Mouse (Mus musculus) fibroblast of lung, adult 2 months (primary cell): Measurements from ENCODE around the gene Islr2.

ENCODE experiments used
- DNase-seq: peaks from one replicate; pipeline ENCODE4 v3.0.0-alpha.2; 2011; ENCODE audit warnings: low read depth

The Islr2 gene

GRCm38 (mm10) chr9:58220218-58220903, 16.2 kb upstream of the Islr2 start:
- DNase-seq = no peak

DNA sequence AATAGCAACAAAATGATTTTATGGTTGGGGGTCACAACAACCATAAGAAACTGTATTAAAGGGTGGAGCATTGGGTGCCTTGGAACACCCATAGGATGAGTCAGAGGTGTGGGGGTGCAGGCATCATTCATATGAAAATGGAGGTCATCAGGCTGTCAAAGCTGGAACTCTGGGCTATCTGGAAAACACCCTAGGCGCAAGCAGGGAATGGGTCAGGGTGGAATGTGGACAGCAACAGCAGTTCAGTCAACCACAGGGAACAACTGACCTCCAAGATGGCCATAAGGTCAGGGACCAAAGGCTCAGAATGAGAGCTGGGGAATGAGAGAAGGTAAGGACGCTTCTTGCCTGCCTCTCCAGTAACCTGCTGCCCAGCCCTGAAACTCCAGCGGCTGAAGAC, 14.4 kb upstream of the Islr2 start:
- DNase-seq = no peak

DNA sequence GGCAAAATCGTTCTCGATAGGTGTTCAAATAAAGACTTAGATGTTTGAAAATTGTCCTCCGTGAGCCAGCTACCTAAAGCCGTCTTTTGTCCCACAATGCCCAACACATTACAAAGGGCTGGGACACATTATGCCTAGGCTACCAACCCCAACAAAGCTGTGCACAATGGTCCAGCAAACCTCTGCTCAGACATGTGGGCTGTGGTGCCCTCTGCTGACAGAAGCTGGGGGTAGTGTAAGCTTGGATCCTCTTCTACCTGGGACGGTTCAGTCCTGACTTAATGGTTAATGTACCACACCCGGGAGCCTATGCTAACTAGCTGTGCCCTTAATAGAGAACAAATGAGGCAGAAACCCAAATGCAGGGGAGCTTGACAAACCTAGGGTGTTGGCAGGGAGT, 12.3 kb upstream of the Islr2 start:
- DNase-seq = no peak

DNA sequence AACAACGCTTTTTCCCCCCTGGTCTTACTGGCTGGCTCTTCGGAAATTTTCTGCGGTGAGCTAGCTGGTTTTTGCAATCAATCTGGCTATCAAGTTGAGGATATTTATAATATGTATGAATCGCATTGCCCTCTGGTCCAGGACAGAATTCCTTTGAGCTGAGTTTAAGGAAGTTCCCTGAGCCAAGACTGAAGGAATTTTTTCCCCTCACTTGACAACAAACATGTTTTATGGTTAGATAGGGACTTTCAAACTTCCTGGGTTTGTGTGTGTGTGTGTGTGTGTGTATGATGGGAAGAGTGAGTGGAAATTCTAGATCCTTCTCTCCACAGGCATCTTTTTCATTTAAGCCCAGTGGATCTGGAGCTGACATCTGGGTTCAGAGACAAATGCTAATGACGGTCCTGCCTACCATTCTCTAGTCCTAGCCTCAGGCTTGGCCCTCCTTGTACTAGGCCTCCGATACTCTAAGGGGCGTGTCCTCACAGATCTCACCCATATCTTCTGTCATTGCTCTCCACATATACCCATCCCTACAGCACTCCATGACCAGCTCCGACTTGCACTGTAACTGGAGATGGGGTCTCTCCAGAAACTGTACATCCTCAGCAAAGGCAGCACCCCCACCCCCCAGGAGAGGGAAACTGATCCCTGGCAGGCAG, 10.5 kb upstream of the Islr2 start:
- peak; percentile 77 for DNase-seq

DNA sequence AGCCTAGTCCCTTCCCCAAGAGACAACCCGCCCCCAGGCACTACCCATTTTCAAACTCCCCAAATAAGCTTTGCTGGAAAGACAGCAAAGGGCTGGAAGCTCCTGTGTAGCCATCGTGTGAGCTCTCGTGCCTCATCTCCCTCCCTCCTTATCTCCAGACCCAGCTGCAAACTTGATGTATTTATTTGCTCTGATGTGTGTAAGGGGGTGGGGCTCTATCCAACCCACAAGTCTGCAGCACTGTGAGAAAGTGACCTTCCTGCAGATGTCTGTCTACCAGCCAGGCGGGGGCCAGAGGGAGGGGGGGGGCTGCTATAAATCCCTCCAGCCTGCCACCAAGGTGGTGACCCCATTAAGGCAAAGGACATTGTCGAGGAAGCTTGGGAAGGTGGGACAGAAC, 9.7 kb upstream of the Islr2 start:
- DNase-seq = peak; percentile 36

GRCm38 (mm10) chr9:58213377-58213776, 9.3 kb upstream of the Islr2 start:
- DNase-seq = no peak

DNA sequence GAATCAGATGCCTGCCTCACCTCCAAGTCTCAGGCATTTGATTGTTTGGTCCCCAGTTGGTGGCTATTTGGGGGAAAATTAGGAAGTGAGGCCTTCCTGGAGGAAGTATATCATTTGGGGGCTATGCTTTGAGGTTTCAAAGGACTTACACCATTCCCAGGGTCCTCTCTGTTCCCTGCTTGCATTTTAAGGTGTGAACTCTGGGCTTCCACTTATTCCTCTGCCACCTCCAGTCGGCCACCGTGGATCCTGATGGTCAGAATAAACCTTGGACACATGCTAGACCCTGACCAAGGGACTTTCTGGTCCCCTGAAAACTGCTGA, 6.1 kb upstream of the Islr2 start:
- DNase-seq = no peak

DNA sequence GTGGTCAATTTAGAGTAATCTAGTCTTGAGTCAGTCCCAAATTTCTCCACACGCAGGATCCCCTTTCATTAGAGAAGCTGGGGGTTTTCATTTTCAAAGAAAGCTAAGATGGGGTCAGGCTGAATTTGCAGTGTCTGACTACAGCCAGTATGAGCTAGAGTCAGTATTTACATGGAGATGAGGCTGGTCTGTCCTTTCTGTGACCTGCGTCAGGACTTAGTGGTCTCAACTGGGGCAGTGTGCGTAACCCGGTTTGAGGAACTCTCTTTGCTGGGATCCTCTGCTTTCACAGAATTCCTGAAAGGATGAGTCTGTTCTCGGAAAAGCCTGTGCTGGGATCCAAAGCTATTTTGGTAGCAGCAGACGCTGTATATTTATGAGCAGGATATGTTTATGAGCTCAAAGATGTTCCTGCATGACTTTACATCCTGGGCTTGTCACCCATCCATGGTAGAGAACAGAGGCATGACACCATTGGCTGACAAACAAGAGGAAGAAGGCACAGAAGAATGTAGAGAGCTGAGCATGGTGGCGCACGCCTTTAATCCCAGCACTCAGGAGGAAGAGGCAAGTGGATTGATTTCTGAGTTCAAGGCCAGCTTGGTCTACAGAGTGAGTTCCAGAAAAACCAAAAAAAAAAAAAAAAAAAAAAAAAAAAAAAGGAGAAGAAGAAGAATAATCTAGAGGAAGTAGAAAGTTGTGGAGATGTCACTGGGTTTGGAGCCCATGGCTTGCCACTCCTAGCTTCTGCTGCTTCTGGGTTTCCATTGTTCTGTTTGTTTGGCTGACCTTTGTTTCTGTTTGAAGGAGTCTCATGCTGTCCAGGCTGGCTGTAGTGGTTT, 5.6 kb upstream of the Islr2 start:
- no peak for DNase-seq

DNA sequence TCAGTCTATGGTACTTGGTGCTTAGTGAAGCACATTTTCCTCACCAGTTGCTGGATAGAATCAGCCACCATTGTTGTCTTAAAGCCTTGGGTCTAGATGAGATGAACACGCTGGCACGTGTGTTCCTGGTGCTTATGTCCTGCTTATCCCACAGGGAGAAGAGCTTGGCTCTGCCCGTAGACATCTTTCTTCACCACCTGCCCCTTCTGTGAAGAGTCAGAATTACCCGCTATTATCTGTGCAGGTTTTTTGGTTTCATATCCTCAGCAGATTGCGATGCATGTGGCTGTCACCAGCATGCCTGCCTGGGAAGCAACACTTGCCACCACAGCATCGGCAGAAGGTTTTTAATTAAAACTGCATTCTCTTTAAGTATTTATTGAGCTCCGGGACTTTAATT, 1.9 kb upstream of the Islr2 start:
- DNase-seq = no peak

- DNase-seq = peak; percentile 74
Measured at GRCm38 (mm10) chr9:58204448-58205000, 405 bp upstream of the Islr2 start.

DNA sequence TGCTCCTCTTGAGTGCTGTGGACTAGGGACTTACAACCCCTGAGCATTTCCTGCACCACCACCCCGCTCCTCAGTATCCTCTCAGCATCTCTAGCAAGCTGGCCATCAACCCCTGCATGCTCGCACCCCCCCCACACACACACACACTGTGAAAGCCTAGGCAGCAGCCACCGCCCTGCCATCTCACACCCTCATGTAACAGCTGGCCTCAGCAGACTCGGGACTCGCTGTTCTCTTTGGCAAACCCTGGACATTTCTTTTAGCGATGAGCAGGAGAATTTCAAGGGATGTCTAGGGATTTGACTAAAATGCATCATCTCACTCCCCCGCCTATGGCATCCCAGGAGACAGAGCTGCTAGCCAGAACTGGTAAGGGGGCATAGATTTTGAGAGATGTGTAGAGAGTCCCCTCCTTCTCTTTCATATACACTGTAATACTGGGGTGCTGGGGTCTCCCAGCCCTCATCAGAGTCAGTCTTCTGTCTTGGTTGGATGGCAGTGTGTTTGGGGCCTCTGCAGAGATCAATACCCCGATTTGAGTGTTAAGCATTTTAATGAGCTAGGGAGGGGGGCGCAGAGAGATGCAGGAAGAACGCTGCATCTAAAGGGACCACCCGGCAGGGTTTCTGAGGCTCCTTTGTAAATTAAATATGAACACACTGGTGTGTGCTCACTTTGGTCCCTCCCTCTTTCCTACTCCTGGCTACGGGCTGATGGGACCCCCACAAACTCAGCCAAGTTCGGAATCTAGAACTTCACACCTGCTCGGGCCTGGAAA, 1.3 kb downstream of the Islr2 start:
- DNase-seq = no peak

DNA sequence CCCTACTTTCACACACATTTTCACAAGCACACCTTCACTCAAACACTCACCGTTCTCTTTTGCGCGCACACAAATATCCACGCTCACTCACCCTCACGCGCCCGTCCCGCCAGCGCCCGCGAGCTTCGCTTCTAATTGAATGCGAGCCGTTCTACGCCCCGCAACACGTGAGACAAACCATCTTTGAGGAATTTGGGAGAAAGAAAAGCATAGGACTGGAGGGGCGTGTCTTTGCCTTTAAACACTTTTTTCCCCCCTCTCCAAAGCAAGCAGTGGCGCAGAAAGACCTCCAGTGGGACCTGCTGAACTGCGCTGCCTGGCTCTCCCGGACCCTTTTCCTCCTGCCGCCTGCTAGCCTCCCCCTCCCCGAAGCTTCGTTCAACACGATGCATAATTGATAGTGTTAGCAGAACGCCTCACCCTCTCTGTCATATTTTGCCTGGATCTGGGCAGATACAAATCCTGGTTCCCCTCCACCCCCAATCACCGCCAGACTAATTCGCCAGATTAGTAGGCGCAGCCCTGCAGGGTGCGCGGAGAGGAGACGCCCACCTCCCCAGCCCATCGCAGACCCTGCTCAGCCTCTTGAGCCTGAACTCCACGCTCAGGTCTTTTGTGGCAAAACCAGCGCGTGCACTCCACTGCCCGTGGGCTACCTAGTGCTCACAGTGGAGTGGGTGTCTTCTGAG, 2.1 kb downstream of the Islr2 start:
- no peak for DNase-seq

DNA sequence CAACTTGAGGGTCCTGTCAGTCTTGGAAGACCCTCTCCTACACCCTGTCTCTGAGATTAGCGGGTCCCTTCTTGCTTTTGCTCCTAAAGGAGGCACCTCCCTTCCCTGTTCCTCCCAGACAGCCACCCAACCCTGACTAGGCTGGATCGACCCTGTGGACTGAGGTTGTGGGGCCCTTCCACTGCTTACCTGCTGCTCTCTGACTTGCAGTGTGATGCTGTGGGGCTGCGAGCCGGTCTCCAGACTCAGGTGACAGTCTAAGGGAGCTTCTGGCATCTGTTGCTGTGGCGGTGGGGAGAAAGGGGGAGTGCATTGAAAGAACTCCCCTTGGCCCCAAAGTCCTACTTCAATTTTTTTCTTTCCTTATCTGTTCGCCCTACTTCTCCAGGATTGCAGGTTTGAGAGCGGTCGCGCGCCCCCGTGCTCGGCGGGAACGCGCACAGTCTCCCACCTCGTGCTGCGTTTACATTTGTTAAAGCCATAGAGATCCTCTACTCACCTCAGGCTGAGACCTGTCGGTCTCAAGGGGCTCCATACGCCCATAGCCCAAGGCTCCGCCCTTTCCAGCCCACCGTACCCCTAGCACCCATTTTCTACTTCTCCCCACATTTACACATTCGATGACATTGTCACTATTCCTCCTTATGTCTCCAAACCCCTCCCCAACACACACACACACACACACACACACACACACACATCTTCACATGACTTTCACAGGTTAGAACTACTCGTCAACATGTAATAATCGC, 2.9 kb downstream of the Islr2 start:
- DNase-seq = no peak

GRCm38 (mm10) chr9:58200270-58201090, 3.6 kb downstream of the Islr2 start:
- DNase-seq = no peak

DNA sequence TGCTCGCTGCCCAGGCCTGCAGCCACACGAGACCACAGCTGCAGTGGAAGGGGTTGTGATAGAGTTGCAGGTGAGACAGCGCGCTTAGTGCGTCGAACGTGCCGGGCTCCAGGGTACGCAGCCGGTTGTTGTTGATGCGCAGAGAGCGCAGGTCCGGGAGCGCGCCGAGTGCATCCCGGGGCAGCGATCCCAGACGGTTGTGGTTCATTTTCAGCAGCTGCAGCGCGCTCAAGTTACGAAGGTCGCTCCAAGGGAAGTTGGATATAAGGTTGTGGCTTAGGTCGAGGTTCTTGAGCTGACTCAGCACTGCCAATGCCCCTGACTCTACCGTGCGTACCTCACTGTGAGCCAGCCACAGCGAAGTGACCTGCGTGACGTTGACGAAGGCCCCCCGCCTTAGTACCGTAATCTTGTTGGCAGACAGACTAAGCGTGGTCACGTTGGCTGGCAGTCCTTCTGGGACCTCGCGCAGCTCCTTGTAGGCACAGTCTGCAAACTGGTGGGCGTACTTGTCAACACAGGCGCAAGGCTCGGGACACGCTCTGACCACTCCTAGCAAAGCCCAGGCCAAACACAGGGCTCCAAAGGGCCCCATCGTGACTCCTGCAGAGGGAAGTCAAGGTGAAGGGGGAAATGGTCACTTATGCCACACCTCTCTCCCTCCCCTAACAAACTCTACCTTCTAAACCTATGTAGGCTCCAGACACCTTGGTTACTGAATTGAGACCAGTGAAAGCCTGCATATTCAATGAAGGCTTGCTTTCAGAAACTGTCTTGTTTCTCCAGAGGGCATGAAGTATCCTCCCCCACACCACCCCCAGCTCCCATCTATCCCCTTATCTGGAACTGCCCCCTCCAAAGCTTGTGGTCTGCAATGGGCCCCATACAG, 4.5 kb downstream of the Islr2 start:
- no peak for DNase-seq

- DNase-seq = no peak
Measured at GRCm38 (mm10) chr9:58198801-58199371, 5.2 kb downstream of the Islr2 start.

DNA sequence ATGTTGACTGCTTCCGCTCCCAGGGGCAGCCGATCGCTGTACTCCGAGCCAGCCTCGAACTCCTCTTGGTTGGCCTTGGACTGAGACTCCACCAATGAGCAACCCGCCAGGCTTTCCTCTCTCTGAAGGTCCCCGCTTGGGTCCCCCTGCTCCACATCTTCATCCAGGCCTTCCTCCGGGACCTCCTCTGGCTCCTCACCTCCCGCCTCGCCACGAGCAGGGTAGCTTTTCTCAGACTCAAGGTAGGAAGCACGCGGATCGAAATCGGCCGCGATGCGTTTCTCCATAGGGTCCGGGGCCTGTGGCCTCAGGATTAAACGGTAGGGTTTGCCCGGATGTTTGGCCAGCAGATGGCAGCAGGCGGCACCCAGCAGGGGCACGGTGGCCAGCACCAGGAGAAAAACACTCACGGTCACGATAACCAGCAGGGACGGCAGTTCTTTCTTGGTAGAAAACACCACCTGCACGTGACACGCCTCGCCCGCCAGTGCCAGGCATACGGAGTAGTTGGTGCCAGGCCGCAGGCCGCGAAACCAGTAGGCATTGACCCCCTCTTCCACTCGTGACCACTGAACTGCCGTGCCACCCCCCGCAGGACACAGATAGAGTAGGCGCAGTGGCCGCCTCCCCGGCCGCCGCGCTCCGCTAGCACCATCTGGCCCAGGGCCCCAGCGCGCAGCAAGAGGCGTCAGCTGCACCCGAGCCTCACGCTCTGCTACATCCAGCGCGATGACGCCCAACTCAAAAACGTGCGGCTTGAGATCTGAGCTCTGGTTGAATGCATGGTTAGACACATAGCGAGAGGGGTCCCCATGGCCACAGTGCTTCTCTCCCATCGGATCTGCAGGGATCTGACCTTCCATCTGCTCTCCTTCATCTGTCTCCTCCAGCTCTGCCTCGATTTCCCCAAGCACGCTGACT, 6.1 kb downstream of the Islr2 start:
- DNase-seq = no peak
